In the genomic region with DNA sequence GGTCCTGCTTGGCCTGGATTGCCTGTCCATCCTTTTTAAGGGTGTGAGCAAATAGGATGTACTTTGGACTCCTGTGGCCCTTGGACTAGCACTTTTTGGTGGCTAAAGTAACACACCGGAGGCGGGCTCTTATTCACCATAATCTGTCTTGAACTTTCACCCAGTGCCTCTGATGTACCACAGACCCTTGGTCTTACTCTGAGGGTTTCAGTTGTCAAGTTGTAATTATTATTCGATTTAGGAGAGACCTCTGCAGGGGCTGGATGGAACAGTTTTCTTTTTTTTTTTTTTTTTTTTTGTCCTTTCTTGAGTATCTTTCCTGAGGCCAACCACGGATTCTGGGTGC, we compare ENCODE assay signal across 8 mouse cellular contexts. TPM values are rescaled to one million over a fixed set of nuclear protein-coding genes. Genes with fewer than 3 reads are reported as not detected.
A peak's percentile ranks its signal among the peaks of the same experiment; 100 is the strongest.
DNase-seq lines count a peak whose midpoint lies in the region; ATAC-seq and TF ChIP-seq lines count a peak whose summit lies in the region.

No protein-coding gene starts in this region.

- peak overlapping the region; percentile 62 for H3K4me2 ChIP-seq in embryonic facial prominence, embryonic 11.5 days (ENCODE audit: low read depth, low read length)
- peak overlapping the region; percentile 61 for H3K4me2 ChIP-seq in kidney, embryonic 14.5 days (replicated peaks; ENCODE audit: low read depth, low read length)
- H3K4me2 ChIP-seq in midbrain, embryonic 12.5 days (replicated peaks) = peak overlapping the region; percentile 70

- DNase-seq in layer of hippocampus, adult 2 months (ENCODE audit: low spot score in 2 of 2) = no peak
- DNase-seq in layer of hippocampus, adult 9-11 months = no peak
- DNase-seq in embryonic facial prominence, embryonic 11.5 days (ENCODE audit: low spot score) = peak; percentile 17
- no peak for DNase-seq in adrenal gland, postnatal 36 days
- no peak for DNase-seq in layer of hippocampus, adult 18-20 months (ENCODE audit: low spot score in 2 of 2)
- no peak for DNase-seq in spleen, postnatal 14 days (ENCODE audit: low spot score in 2 of 2)

- peak overlapping the region; percentile 85 for H3K9ac ChIP-seq in embryonic facial prominence, embryonic 11.5 days (replicated peaks; ENCODE audit: low read length)
- H3K9ac ChIP-seq in kidney, embryonic 14.5 days (ENCODE audit: low read depth, low read length) = peak overlapping the region; percentile 78
- peak overlapping the region; percentile 77 for H3K9ac ChIP-seq in midbrain, embryonic 12.5 days (replicated peaks)

- WGBS in embryonic facial prominence, embryonic 11.5 days = 21% methylated on average over 4 of the region's 4 CpGs
- 31% methylated on average over 4 of the region's 4 CpGs for WGBS in kidney, embryonic 14.5 days
- WGBS in midbrain, embryonic 12.5 days = 27% methylated on average over 4 of the region's 4 CpGs

- H3K27me3 ChIP-seq in embryonic facial prominence, embryonic 11.5 days (ENCODE audit: control insufficient read depth, insufficient read depth, low read length) = no peaks in the 10 kb centered on the region
- no peaks in the 10 kb centered on the region for H3K27me3 ChIP-seq in kidney, embryonic 14.5 days (ENCODE audit: control insufficient read depth, insufficient read depth, low read length)
- H3K27me3 ChIP-seq in midbrain, embryonic 12.5 days = no peaks in the 10 kb centered on the region

- no peaks in the 10 kb centered on the region for H3K9me3 ChIP-seq in embryonic facial prominence, embryonic 11.5 days (replicated peaks; ENCODE audit: control insufficient read depth, low read length)
- H3K9me3 ChIP-seq in kidney, embryonic 14.5 days (ENCODE audit: control insufficient read depth, low read length) = no peaks in the 10 kb centered on the region
- H3K9me3 ChIP-seq in midbrain, embryonic 12.5 days = no peaks in the 10 kb centered on the region

- no peaks in the 10 kb centered on the region for H3K4me1 ChIP-seq in embryonic facial prominence, embryonic 11.5 days (ENCODE audit: control insufficient read depth, insufficient read depth, low read length)
- 0 out of 2 replicates have a peak, but pooled peaks cover 5% of the 10 kb centered on the region for H3K4me1 ChIP-seq in kidney, embryonic 14.5 days (ENCODE audit: control insufficient read depth, insufficient read depth, low read length)
- peaks cover 11% of the 10 kb centered on the region for H3K4me1 ChIP-seq in midbrain, embryonic 12.5 days

- no peak for TF ChIP-seq CTCF in layer of hippocampus, adult 2 months (conservative IDR thresholded peaks at IDR 0.05)

- H3K27ac ChIP-seq in layer of hippocampus, adult 2 months = peak overlapping the region; percentile 93
- H3K27ac ChIP-seq in embryonic facial prominence, embryonic 11.5 days (replicated peaks; ENCODE audit: low read depth, low read length) = no peak overlapping the region
- H3K27ac ChIP-seq in kidney, embryonic 14.5 days (ENCODE audit: low read depth, low read length) = no peak overlapping the region
- H3K27ac ChIP-seq in midbrain, embryonic 12.5 days (replicated peaks) = peak overlapping the region; percentile 77

- H3K4me3 ChIP-seq in layer of hippocampus, adult 2 months = peak overlapping the region; percentile 77
- H3K4me3 ChIP-seq in embryonic facial prominence, embryonic 11.5 days (ENCODE audit: low read depth, low read length) = peak overlapping the region; percentile 61
- H3K4me3 ChIP-seq in kidney, embryonic 14.5 days (ENCODE audit: low read length) = peak overlapping the region; percentile 64
- peak overlapping the region; percentile 73 for H3K4me3 ChIP-seq in midbrain, embryonic 12.5 days

- no peaks in the 10 kb centered on the region for H3K36me3 ChIP-seq in embryonic facial prominence, embryonic 11.5 days (replicated peaks; ENCODE audit: control insufficient read depth, insufficient read depth, low read depth, low read length)
- H3K36me3 ChIP-seq in kidney, embryonic 14.5 days (ENCODE audit: control insufficient read depth, insufficient read depth, low read length) = no peaks in the 10 kb centered on the region
- peaks cover 5% of the 10 kb centered on the region; the same call in 1 of the 2 replicates for H3K36me3 ChIP-seq in midbrain, embryonic 12.5 days

- ATAC-seq in embryonic facial prominence, embryonic 11.5 days (replicated peaks; ENCODE audit: insufficient number of reproducible peaks, low FRiP score, low TSS enrichment, low read depth) = no peak
- ATAC-seq in kidney, embryonic 14.5 days (ENCODE audit: low FRiP score, low TSS enrichment) = 0 out of 2 replicates have a peak, but pooled peaks have one; percentile 25
- peak; percentile 20; the same call in 1 of the 2 replicates for ATAC-seq in midbrain, embryonic 12.5 days (ENCODE audit: low FRiP score, low read depth)

RNA-seq across cellular contexts. Expression of a gene that starts 20.2 kb away (rescaled TPM):
- 10 to 100 TPM; 56.7 to 62.1 TPM for total RNA-seq in layer of hippocampus, adult 2 months (2021)
- polyA plus RNA-seq in embryonic facial prominence, embryonic 11.5 days (2014; fragmentation: Nextera tagmentation; extraction: Ambion mirVana) = 38.8 and 39.6 TPM in 2 replicates
- polyA plus RNA-seq in kidney, embryonic 14.5 days (2014; fragmentation: Nextera tagmentation; extraction: Ambion mirVana) = 24.2 and 35.7 TPM in 2 replicates
- polyA plus RNA-seq in midbrain, embryonic 12.5 days (2016; fragmentation: Nextera tagmentation; extraction: Ambion mirVana) = 37.3 and 44.0 TPM in 2 replicates
- 10 to 100 TPM; 21.7 to 32.6 TPM for total RNA-seq in adrenal gland, postnatal 36 days (2021)
- 10 to 100 TPM; 54.0 to 54.7 TPM for total RNA-seq in layer of hippocampus, adult 18-20 months (2021)

RNA-seq across cellular contexts. Expression of a gene that starts 32.3 kb away (rescaled TPM):
- total RNA-seq in layer of hippocampus, adult 2 months (2021) = 100 to 1,000 TPM; 249 to 277 TPM
- polyA plus RNA-seq in embryonic facial prominence, embryonic 11.5 days (2014; fragmentation: Nextera tagmentation; extraction: Ambion mirVana) = 199 and 248 TPM in 2 replicates
- 1.2 and 1.9 TPM in 2 replicates for polyA plus RNA-seq in kidney, embryonic 14.5 days (2014; fragmentation: Nextera tagmentation; extraction: Ambion mirVana)
- 1,098 and 1,155 TPM in 2 replicates for polyA plus RNA-seq in midbrain, embryonic 12.5 days (2016; fragmentation: Nextera tagmentation; extraction: Ambion mirVana)
- total RNA-seq in adrenal gland, postnatal 36 days (2021) = 1 to 10 TPM; 4.5 to 4.7 TPM
- total RNA-seq in layer of hippocampus, adult 18-20 months (2021) = 100 to 1,000 TPM; 253 to 286 TPM

RNA-seq across cellular contexts. Expression of a gene that starts 34.2 kb away (rescaled TPM):
- 10 to 100 TPM; 23.6 to 37.6 TPM for total RNA-seq in layer of hippocampus, adult 2 months (2021)
- polyA plus RNA-seq in embryonic facial prominence, embryonic 11.5 days (2014; fragmentation: Nextera tagmentation; extraction: Ambion mirVana) = 32.2 and 33.2 TPM in 2 replicates
- 36.2 and 43.2 TPM in 2 replicates for polyA plus RNA-seq in kidney, embryonic 14.5 days (2014; fragmentation: Nextera tagmentation; extraction: Ambion mirVana)
- 63.0 and 72.2 TPM in 2 replicates for polyA plus RNA-seq in midbrain, embryonic 12.5 days (2016; fragmentation: Nextera tagmentation; extraction: Ambion mirVana)
- total RNA-seq in adrenal gland, postnatal 36 days (2021) = 10 to 100 TPM; 64.2 TPM
- total RNA-seq in layer of hippocampus, adult 18-20 months (2021) = 10 to 100 TPM; 23.6 to 24.9 TPM

RNA-seq across cellular contexts. Expression of a gene that starts 36.6 kb away (rescaled TPM):
- total RNA-seq in layer of hippocampus, adult 2 months (2021) = not detected
- polyA plus RNA-seq in embryonic facial prominence, embryonic 11.5 days (2014; fragmentation: Nextera tagmentation; extraction: Ambion mirVana) = not detected in 2 replicates
- not detected in 2 replicates for polyA plus RNA-seq in kidney, embryonic 14.5 days (2014; fragmentation: Nextera tagmentation; extraction: Ambion mirVana)
- 0.09 and 0.24 TPM in 2 replicates for polyA plus RNA-seq in midbrain, embryonic 12.5 days (2016; fragmentation: Nextera tagmentation; extraction: Ambion mirVana)
- total RNA-seq in adrenal gland, postnatal 36 days (2021) = not detected
- under 1 TPM in 1 of 2 experiments, not detected in 1; 0.07 TPM for total RNA-seq in layer of hippocampus, adult 18-20 months (2021)

Comparison
In these comparisons a context has a peak if more than half of its experiments do, and no peak if none do; other contexts are left out.
1. H3K27ac ChIP-seq: peak in layer of hippocampus, adult 2 months (single experiment) and midbrain, embryonic 12.5 days (single experiment); none in embryonic facial prominence, embryonic 11.5 days (single experiment) and kidney, embryonic 14.5 days (single experiment).
2. RNA of a gene that starts 32.3 kb away (total RNA-seq): 253 to 286 TPM in layer of hippocampus, adult 18-20 months and 249 to 277 TPM in layer of hippocampus, adult 2 months; 4.5 to 4.7 TPM in adrenal gland, postnatal 36 days; every median in the first group is over 10 times any median in the second.
3. Peak in every context shown above with its lines, with median percentiles within 50 percentile points of each other: H3K4me3 ChIP-seq, H3K4me2 ChIP-seq and H3K9ac ChIP-seq.